Mouse (Mus musculus) ES-Bruce4 (cell line): ENCODE data around the gene H2-D1.

Experiments used
- CTCF ChIP-seq: IDR thresholded peaks from one replicate; pipeline ENCODE4 v1.8.1; 2011; ENCODE audit warnings: low read depth, low read length
- EP300 ChIP-seq: IDR thresholded peaks from 2 replicates; pipeline ENCODE4 v1.6.1; 2011; ENCODE audit warnings: low read depth, low read length; ENCODE audit not compliant: insufficient read depth
- POLR2A ChIP-seq: IDR thresholded peaks from one replicate; pipeline ENCODE4 v1.8.1; 2011; ENCODE audit warnings: low read length; ENCODE audit not compliant: insufficient read depth

- TF ChIP-seq CTCF (no peak), POLR2A (no peak), EP300 (no peak)
These were observed 29.2 kb upstream of the H2-D1 start, which contains the start of gene Atp6v1g2 for GRCm38 (mm10) chr17:35233114-35233980.
